Mouse (Mus musculus): Measurements from ENCODE around the gene Gm17490.

Gm17490 gene

DNA sequence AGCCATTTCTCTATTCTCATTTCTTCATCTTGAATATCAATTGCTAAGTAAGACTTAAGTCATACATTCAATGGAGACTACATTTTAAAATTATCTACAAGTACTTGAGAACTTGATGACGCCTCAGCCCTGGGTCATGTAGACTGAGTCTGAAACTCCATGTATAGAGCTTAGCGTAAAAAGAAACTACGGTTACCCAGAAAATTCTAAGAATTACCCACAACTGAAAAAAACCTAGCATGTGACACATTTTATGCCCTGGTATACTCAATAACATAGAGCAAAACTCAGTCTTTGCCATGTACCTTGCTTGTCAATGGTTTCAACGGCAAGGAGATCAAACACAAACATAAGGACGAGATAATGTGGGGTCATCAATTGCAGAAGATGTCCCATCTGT, at the start of gene Gm17490:
Gene Gm17490, minus strand, starts transcription at position 375 of the 400 bp plus-strand sequence.
- CTCF ChIA-PET, result interaction anchor here (1.0 kb wide), 1 partner anchor 15 kb away, joined by 5 read pairs; no protein-coding TSS in a partner anchor

DNA sequence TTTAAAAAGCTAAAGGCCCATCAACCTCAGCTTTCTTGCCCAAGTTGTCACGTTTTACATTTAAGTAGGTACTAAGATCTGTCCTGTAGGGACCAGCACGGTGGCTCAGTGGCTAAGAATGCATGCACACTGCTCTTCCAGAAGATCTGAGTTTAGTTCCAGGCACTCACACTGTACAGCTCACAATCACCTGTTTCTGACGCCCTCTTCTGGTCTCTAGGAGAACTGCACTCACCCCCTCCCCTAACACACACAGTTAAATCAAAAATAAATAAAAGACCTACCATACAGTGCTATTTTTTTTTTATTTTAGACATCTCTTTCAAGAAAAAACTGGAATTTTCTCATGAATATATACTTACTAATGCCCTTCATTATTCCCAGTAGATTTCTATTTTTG, 46.1 kb upstream of the Gm17490 start:
- CTCF ChIA-PET, result interaction anchor here (0.5 to 1.1 kb wide), 8 partner anchors 8 to 811 kb away, joined by 3 to 8 read pairs (median 4); partner anchors contain the start of gene Rbm17

DNA sequence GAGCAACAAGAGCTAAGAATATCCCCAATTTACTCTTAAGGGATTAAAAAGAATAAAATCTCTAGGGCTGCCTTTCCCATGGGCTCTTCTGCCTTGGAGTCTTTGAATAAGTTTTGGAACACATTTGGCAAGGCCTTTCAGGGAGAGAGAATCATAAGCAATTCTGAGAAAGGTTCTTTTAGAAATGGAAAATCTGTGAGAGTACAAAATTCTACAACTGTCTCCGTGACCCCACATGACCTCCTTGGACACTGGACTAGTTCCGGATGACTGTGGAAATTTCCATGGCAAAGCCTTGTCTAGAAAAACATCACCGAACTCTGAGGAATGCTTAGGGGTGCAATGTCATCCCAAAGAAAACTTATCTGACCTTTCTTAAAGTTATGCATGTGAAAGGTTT, 39.3 kb upstream of the Gm17490 start:
- CTCF ChIA-PET, result no interaction called here

DNA sequence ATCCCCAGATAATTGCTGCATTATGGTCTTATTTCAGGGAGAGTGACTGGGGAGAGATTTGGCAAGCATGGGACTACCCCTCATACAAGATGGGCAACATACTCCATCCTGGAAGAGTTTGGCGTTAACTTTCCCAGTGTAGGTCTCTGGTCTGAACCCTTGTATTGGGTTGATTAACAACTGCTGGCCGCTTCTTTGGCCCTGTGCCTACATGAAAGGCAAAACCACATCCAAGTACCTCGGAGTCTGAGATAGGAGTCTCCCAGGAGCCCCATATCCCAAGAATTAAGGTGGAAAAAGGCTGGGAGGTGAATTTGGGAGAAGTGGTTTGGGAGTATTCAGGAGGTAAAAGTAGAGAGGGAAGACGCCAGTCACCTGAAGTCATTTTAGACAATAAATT, 38.7 kb upstream of the Gm17490 start:
- CTCF ChIA-PET, result interaction anchor here (1.1 kb wide), 1 partner anchor 61 kb away, joined by 12 read pairs; the partner anchor contains the start of gene Rbm17

DNA sequence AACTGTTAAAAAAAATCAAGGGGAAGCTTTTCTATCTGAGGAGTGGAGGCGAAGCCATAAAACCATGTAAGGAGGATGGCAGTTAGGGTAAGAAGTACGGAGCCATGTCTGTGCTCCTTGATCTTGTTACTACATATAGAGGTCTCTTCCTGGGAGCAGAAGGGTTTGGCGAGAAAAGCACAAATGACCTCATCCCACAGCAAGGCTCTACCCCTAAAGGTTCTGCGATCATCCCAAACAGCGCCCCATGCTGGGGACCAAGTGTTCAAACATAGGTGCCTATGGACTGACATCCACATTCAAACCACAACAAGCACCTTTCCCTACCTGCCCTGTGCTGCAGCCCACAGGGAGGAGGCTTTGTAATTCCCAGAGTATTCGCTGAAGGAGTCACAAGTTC, 38.3 kb upstream of the Gm17490 start:
- CTCF ChIA-PET, result interaction anchor here (0.7 to 1.1 kb wide), 3 partner anchors 8 to 61 kb away, joined by 4 to 12 read pairs (median 6); partner anchors contain the start of gene Rbm17

DNA sequence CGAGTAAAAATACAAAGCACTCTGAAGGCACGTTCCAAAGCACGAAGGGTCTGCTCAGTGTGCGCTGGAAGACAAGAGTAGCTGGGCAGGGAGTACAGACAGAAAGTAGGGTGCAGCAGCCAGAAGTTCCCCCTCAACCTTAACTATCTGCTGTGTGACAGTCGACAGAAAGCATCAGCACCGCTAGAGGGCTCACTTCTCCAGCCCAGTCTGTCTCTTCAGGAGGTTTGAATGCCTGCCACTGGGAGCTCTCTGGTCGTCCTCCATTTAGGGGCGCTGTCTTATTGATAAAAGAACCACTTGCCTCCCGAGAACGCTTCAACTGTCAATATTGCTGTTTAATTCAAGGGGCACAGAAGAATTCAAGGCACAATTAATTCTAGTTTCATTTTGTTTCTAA, 37.9 kb upstream of the Gm17490 start:
- CTCF ChIA-PET, result interaction anchor here (0.7 to 1.1 kb wide), 3 partner anchors 9 to 60 kb away, joined by 4 to 12 read pairs (median 6); partner anchors contain the start of gene Rbm17

DNA sequence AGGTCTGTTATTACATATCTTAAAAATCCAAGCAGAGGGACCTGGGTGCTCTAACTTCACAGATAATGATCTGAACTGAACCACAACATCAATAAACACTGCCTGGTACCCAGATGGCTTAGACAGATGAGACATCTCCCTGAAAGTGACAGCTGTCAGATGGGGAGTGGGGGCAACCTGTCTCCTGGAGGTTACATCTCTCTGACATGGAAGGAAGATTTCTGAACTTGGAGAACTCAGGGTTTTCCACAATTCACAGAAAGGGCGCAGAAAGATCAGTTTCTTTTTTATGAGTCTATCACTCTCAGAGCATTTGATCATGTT, 36.8 kb upstream of the Gm17490 start:
- CTCF ChIA-PET, result no interaction called here

DNA sequence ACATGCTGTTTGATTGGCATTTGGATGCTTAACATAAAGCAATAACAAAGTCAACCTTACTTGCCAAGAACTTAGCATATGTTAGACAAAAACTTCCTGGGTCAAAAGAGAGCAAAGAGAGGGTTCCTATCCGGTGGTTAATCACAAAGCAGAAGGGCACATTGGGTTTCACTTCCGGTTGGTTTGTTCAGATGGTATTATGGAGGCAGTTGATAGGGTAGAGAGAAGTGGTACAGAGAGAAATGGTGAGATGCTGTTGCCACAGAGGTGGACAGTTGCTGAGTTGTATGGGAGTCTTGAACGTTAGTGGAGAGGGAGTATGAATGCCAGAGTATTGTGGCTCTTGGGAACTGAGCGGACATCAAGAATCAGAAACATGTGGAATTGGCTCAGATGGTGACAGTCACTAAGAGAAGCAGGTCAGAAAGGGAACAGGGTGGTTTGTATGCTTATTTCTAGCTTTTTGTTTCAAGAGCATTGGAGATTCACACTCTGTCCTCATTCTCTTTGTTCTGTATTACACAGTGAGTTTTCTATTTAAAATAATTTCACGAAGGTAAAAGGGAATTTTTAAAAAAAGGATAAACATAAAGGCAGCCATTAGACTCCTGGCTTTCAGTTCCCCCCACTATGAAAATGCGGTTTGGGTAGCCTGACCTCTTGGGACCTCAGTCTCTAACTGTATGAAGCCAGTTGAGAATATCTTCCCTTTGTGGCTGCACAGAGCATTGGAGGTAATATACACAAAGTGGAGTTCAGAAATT, 36.3 kb upstream of the Gm17490 start:
- CTCF ChIA-PET, result interaction anchor here (0.7 kb wide), 1 partner anchor 756 kb away, joined by 3 read pairs; no protein-coding TSS in a partner anchor

DNA sequence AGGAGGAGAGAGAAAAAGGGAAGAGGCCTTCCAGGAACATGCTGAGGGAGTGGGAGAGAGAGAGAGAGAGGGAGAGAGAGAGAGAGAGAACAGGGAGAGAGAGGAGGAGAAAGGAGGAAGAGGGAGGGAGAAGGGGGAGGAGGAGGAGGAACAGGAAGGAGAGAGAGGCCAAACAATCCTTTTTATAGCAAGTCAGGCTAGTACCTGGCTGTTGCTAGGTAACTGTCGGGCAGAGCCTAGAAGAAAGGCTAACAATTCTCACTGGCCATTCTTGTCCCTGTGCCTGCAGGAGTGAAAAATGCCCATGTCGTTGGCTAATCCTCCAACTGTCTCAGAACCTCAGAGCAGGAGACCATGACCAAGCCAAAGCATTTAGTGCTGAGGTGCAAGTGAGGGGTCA, 33.2 kb upstream of the Gm17490 start:
- CTCF ChIA-PET, result no interaction called here

DNA sequence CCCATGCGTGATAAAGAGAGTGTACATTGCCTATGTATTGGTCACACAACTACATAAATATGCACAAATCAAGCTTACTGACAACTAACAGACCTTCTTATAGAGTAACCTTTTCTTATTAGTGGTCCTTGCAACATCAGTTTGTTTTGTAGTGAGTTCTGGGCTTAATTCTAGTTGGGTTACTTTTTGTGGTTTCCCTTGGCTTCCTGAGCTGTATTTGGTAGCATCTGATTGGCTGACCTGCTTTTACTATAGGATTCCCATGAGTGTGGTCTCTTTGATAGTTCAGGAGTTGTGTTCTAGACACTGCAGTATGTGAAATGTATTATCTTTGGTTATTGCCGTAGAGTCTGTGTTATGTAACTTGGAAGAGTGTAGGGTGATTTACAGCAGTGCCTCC, 31.5 kb upstream of the Gm17490 start:
- CTCF ChIA-PET, result interaction anchor here (0.6 to 0.8 kb wide), 2 partner anchors 20 to 41 kb away, joined by 3 read pairs; no protein-coding TSS in a partner anchor

DNA sequence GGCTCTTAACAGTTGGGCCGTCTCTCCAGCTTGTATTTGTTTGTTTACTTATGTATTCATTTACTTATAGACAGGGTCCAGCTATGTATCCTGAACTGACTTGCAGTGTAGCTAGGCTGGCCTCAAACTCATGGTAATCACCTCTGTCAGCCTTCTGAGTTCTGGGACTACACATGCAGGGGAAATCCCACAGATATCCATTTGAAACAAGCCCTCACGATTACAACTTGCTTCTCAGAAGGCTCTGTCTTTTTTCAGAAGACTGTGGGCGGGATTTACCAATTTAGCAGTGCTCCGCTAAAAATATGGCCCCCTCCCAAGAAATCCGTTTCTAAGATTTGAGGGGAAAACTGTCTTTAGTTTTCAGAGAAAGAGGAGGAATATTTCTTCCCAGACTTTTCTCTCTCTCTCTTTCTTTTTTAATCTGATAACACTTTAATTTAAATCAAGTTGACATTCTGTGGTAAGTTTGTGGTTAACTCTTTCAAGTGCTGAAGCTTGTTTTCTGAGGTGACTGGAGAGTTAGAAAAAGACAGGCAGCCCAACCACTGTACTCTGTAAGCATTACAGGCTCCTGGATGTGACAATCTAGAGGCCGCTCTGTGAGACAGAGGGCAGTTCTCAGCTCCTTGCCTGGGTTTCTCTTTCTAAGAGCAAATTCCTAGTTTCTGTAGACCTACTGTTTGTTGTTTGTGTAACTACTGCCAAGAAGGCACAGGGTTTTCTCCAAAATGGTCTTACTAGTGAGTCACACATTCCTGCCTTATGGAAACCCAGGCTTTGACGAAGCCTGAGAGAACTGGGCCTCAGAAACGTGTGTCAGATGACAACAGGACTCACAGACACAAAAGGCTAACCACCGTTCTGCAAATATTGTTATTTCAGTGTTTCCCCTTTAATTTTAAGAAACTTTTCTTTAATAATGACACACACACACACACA, 29.2 kb upstream of the Gm17490 start:
- CTCF ChIA-PET, result interaction anchor here (0.6 to 0.8 kb wide), 2 partner anchors 22 to 209 kb away, joined by 4 to 6 read pairs; no protein-coding TSS in a partner anchor

DNA sequence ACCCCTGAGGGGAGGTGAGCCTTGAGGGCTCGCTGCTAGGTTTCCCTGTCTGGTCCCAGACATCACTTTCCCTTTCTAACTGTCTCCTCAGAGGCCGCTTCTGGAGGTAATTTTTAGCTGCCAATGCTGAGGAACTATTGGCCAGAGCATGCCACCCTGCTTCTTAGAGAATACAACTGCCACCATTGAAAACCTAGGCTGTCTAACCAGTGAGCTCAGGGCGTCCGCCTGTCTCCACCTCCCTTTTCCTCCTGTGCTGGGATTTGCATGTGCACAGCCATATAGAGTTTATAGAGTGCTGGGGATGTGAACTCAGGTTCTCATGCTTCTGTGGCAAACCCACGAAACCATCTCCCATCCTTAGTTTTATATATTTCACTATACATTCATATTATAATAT, 27.7 kb upstream of the Gm17490 start:
- CTCF ChIA-PET, result no interaction called here

DNA sequence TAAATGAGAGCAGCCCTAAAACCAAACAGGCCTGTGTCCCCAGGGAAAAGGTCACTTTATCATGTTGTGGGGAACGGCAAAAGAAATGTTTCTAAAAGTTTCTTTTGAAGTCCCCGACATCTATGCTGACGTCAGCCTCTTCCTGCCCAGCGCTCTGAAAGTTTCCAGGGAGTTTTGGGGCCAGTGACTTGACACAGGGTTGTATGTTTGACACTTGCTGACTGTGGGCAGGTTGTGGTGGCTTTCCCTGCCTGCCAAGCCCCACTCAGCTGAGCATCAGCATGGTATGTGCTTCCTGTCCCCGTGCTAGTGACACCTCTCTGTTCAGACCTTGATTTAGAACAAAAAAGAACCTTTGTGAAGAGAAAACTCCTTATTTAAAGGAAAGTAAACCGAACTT, 27.3 kb upstream of the Gm17490 start:
- CTCF ChIA-PET, result no interaction called here

DNA sequence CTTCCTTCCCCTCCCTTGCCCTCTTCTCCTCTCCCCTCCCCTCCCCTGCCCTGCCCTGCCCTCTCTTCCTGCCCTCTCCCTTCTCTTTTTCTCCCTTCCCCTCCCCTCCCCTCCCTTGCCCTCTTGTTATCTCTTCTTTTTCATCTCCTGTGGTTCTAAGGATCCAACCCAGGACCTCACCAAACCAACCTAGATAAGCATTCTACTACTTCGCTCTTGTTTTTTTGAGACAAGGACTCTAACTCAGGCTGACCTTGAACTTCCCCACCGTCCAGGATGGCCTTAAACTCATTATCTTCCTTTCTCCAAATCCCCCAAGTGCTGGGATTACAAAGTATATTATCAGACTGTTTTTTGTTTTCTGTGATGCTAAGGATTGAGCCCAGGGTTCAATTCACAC, 26.7 kb upstream of the Gm17490 start:
- CTCF ChIA-PET, result no interaction called here

DNA sequence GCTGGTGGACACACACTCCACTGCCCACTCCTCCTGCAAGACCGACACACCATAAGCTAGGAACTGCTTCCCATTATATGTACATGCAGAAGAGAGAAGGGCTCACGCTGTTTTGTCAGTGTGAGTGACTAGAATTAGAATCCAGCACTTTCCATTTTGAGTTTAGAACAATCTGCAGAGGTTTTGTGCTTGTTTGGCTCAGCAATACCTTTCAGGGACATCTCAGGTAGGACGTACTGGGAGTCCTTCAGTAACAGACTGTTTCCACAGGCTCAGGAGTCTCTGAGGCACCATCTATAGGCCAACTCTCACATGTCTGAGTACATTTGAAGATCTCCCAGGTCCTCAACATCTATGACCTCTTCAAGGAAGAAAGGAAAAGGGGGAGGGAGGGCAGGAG, 26.1 kb upstream of the Gm17490 start:
- CTCF ChIA-PET, result no interaction called here

DNA sequence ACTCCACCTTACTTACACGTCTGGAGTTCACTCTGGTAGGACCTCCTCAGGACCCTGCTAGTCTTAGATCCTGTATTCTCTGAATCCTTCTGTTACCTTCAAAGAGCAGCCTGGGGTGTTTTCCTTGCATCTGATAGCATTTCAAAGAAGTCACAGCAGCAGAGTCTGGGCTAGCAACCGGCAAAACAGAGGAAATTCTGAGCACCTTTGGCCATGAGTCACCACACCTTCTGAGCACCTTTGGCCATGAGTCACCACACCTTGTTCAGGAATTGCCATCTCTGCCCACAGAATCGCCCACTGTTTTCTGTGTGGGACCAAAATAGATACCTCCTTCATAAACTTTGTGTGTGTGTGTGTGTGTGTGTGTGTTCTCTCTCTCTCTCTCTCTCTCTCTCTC, 25.4 kb upstream of the Gm17490 start:
- CTCF ChIA-PET, result interaction anchor here (0.6 kb wide), 1 partner anchor 276 kb away, joined by 3 read pairs; no protein-coding TSS in a partner anchor

DNA sequence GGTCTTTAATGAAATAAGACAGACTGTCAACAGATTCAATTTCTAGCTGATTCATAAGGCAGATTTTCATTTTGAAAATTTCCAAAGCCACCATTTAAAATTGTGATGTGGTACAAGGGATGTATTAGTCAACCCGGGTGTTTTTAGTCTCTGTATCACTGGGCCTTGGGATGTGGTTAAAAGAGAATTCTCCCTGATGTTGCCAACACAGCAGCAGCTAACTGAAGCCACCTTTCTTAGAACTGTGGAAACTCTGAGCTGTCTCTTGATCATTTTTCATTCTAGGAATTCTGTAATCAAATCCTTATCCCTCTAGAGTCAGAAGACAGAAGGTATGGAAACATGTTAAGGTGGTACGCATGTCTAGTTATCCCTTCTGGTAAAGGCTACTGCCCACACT, 19.2 kb upstream of the Gm17490 start:
- CTCF ChIA-PET, result no interaction called here

DNA sequence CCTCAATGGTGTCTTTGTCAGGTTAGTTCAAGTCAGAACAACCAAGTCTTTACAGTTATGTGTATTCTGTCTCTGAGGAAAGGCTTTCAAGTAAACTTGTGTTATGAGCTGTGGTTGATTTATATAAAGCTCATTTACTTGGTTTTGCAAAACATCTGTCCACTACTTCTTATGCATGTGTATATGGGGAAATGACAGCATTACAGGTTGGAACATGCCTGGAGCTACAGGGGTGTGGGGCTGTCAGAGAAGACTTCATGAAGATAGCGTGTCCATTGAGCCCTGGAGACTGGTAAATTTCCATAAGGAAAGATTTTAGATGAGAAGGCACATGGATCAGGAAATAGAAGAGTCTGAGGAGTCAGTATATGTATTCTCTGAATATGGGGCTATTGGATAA, 18.0 kb upstream of the Gm17490 start:
- CTCF ChIA-PET, result no interaction called here

DNA sequence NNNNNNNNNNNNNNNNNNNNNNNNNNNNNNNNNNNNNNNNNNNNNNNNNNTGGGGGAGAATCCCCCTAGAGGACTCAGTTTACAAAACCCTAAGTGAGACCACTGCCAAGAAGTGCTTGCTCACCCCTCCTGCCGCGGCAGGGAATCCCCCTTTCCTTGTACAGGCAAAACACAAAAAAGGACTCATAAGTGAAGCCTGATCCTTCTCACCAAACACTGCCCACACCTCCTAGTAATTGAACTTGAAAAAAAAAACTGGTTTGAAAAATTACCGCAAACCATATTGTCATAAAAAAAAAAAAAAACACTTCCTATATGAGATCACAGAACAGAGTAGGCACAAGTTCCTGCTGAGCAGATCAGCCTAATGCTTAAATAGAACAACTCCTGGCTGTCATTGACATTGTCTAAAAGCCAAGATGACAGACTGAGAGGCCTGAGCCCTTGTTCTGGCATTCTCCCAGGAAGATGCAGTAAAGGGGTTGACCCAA, 16.4 kb upstream of the Gm17490 start, which contains the start of gene Il2ra:
Gene Il2ra, plus strand, starts transcription at position 357 of the 491 bp plus-strand sequence.
- CTCF ChIA-PET, result no interaction called here

DNA sequence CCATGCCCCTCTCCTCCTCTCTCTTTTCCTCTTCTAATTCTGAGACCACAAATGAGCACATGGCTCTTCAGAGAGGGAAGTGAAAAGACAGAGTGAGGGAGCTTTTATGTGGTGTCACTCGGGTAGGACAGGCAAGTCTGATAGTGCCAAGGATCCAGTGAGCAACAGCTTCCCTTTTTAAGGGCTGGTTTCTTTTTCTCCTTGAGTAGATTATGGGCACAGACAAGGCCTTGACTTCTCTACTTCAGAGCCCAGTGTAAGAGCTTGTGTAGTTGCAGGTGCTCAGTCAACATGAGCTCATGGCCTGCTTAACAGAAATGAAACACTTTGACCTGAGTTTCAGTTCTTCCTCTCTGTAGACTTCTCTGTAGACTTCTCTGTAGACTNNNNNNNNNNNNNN, 11.1 kb upstream of the Gm17490 start:
- CTCF ChIA-PET, result interaction anchor here (0.6 kb wide), 1 partner anchor 20 kb away, joined by 3 read pairs; no protein-coding TSS in a partner anchor

DNA sequence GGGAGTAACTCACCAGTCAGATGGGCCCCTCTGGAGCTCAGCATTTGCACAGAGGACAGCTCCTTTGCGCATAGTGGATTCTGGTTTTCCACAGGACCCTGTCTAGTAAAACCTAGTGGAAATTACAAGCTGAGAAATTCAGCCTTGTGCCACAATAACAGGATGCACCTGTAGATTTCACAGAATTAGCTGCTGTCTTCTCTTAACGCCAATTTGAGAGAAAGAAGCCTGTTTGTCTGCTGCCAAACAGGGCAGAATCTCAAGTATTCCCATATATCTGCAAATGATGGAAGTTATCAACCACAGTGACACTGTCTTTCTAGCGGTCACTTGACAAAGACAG, 10.0 kb upstream of the Gm17490 start:
- CTCF ChIA-PET, result no interaction called here

DNA sequence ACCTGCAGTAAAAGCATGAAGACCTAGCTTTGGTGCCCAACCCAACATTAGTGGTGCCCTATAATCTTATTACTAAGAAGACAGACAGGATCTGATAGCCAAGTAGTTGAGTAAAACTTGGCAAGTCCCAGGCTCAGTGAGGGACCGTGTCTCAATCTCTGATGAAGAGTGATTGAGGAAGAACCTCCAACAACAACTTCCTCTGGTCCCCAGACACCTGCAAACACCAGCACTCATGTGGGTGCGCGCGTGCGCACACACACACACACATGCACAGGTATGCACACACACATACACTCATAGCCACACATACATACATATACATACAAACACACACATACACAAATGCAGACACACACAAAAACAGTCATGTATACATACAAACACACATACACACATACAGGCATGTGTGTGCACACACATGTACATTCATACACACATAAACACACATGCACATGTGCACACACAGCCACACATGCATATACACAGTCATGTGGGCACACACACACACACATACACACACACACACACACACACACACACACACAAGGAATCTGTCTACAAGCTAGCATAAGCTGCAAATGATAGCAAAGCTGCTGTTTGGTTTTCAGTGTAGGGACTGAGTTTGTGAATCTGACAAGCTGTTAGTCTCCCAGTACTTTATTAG, 9.5 kb upstream of the Gm17490 start:
- CTCF ChIA-PET, result no interaction called here

All from spleen, embryonic (tissue).